Mouse (Mus musculus): ENCODE measurements around the gene Msmp. TPM values are rescaled to one million over a fixed set of nuclear protein-coding genes. Genes with fewer than 3 reads are reported as not detected.

Msmp gene
- polyA plus RNA-seq, 1 experiment, result not detected

DNA sequence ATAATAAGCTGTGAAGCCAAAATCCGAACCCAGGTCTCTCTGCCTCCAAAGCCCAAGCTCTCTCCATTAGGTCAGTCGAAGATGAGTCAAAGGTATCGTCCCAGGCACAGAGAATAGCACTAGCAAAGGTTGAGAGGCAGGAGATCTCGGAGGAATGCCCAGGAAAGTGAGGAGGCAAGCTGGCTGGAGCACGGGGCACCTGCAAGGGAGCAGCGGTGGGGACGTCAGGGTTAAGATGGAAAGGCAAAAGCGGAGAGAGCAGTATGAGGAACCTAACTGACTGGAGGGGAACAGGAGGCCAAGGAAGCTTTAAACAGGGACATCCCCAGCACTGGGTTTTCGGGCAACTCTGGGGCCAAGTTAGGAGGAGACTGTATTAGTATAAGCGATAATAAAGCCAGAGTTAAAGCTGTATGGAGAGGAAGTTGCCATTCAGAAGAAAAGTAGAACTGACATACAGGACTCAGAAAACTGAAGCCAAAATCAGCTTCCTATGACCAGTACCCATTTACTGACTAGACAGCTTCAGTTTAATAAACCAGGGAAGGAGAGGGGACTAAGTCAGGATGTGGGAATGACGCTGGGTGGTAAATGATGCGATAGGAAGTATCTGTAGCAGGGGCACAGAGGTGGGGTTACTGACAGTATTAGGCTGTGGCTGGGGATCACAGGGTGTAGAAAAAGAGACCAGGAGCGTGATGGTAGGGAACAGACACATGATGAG lies 24.6 kb downstream of the Msmp start:
- Histone ChIP-seq H3ac (ENCODE audit: control insufficient read depth, insufficient read length, low read depth) (peak overlapping the region; percentile 86), H3K36me3 (ENCODE audit: control insufficient read depth, insufficient read depth) (peaks cover 28% of the 10 kb centered on the region), H3K27me3 (ENCODE audit: control insufficient read depth, insufficient read depth, insufficient read length) (no peaks in the 10 kb centered on the region), H3K79me3 (ENCODE audit: low read depth) (peaks cover 59% of the 10 kb centered on the region), H3K4me3 (ENCODE audit: insufficient read depth, poor library complexity, severe bottlenecking) (peak overlapping the region; percentile 86), H3K79me2 (ENCODE audit: control insufficient read depth, insufficient read depth) (peaks cover 87% of the 10 kb centered on the region)
- TF ChIP-seq CEBPB (IDR thresholded peaks at IDR 0.05; ENCODE audit: low read depth), result peak; percentile 88
- no peak for TF ChIP-seq MYOG (IDR thresholded peaks at IDR 0.05; ENCODE audit: control insufficient read depth, extremely low read depth, insufficient read length)
- TF ChIP-seq MYOD1 (IDR thresholded peaks at IDR 0.05; ENCODE audit: control insufficient read depth, insufficient read length, low read depth), result peak; percentile 78

DNA sequence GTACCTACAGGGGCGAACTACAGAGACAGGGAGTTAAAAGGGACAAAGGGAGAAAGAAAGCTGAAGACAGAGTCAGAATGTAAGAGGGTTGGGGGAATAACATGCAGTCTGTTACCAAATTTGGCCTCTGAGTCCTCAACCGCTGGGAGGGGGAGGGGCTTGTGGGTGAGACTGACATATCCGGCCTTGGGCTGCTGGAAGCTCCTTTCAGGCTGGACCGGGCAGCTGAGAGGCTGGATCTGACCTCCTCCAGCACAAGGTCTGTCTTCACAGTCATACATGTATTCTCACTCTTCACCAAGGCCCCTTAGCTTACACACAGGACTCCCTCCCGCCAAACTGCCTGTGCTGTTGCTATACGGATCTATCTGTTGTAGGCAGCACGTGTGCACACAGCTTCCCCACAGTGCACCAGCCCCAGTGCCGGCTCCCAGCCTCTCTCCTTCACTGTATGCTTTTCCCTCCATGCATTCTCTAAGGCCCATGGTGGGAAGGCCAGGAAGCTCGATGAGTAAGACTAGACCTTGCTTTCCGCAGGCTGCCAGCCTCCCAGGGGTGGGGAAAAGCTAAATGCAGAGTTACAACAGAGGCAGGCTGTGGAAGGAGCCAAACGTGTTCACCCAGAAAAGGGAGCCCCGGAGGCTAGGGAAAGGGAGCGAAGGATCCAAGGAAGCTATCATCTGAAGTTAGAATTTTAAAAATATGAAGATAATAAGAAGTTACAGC lies 25.5 kb downstream of the Msmp start:
- Histone ChIP-seq H3K79me3 (ENCODE audit: low read depth) (peaks cover 64% of the 10 kb centered on the region), H3ac (ENCODE audit: control insufficient read depth, insufficient read length, low read depth) (peak overlapping the region; percentile 83), H3K79me2 (ENCODE audit: control insufficient read depth, insufficient read depth) (peaks cover 86% of the 10 kb centered on the region), H3K36me3 (ENCODE audit: control insufficient read depth, insufficient read depth) (peaks cover 36% of the 10 kb centered on the region), H3K27me3 (ENCODE audit: control insufficient read depth, insufficient read depth, insufficient read length) (no peaks in the 10 kb centered on the region), H3K4me3 (ENCODE audit: insufficient read depth, poor library complexity, severe bottlenecking) (peak overlapping the region; percentile 86)
- TF ChIP-seq CTCF (IDR thresholded peaks at IDR 0.05; ENCODE audit: control insufficient read depth, insufficient read depth, insufficient read length), result no peak
- TF ChIP-seq MAX (IDR thresholded peaks at IDR 0.05), result peak; percentile 18
- TF ChIP-seq MYOD1 (IDR thresholded peaks at IDR 0.05; ENCODE audit: control insufficient read depth, insufficient read length, low read depth), result no peak

DNA sequence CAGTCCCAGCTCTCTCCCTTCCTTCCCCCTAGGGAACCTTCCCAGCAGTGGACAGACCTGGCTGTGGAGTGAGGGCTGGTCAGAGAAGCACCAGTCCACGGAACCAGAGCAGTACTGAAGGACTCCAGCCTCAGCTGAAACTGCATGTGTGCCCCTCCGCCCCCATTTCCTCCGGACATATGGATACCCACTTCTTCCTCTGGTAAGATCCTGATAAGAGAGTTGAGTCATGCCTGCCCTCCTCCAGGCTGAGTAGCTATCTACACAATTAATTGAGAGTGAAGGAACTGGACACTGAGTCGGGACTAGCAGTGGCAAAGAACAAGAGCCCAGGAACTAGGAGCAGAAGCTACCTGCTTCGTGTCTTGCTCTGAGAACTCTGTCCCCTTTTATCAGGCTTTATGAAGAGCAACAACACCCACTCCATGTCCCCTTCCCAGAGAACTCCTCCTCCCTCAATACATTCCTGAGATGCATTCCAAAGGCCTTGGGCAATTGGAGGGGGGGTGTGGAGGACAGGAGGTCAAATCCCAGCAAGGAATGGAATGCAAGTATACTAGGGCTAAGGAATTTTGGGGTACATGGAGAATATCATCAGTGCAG lies 26.2 kb downstream of the Msmp start:
- peak overlapping the region; percentile 48 for H3ac ChIP-seq (ENCODE audit: control insufficient read depth, insufficient read length, low read depth)
- H3K36me3 ChIP-seq (ENCODE audit: control insufficient read depth, insufficient read depth), result peaks cover 42% of the 10 kb centered on the region
- H3K4me3 ChIP-seq (ENCODE audit: insufficient read depth, poor library complexity, severe bottlenecking), result peak overlapping the region; percentile 86
- no peaks in the 10 kb centered on the region for H3K27me3 ChIP-seq (ENCODE audit: control insufficient read depth, insufficient read depth, insufficient read length)
- TF ChIP-seq CTCF (IDR thresholded peaks at IDR 0.05; ENCODE audit: control insufficient read depth, insufficient read depth, insufficient read length), result no peak
- no peak for TF ChIP-seq MYOG (IDR thresholded peaks at IDR 0.05; ENCODE audit: control insufficient read depth, extremely low read depth, insufficient read length)
- peak; percentile 64 for TF ChIP-seq CEBPB (IDR thresholded peaks at IDR 0.05; ENCODE audit: low read depth)
- peaks cover 60% of the 10 kb centered on the region for H3K79me3 ChIP-seq (ENCODE audit: low read depth)
- peaks cover 80% of the 10 kb centered on the region for H3K79me2 ChIP-seq (ENCODE audit: control insufficient read depth, insufficient read depth)

DNA sequence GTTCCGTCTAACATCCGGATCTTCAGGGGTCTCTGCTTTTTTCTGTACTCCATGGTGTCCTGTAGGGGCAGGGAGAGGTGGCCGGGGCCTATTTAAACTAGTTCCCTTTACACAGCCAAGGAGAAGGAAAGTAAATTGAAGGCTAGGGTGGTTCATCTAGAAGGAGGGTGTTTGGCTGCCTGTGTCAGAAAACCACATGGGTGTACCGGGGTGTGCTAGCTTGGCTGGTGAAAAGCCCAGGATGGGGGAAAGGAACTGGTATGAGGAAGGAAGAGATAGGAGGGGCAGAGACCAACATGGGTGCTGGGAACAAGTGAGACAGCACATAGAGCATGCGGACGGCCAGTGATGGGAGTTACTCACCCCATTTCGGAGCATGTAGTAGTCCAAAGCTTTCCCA lies 28.4 kb downstream of the Msmp start:
- H3K79me3 ChIP-seq (ENCODE audit: low read depth), result peaks cover 49% of the 10 kb centered on the region
- H3K79me2 ChIP-seq (ENCODE audit: control insufficient read depth, insufficient read depth), result peaks cover 62% of the 10 kb centered on the region
- H3K36me3 ChIP-seq (ENCODE audit: control insufficient read depth, insufficient read depth), result peaks cover 64% of the 10 kb centered on the region
- TF ChIP-seq CEBPB (IDR thresholded peaks at IDR 0.05; ENCODE audit: low read depth) (no peak), CTCF (IDR thresholded peaks at IDR 0.05; ENCODE audit: control insufficient read depth, insufficient read depth, insufficient read length) (no peak), USF1 (IDR thresholded peaks at IDR 0.05; ENCODE audit: low read depth) (no peak), MYOD1 (IDR thresholded peaks at IDR 0.05; ENCODE audit: control insufficient read depth, insufficient read length, low read depth) (no peak), MYOG (IDR thresholded peaks at IDR 0.05; ENCODE audit: control insufficient read depth, extremely low read depth, insufficient read length) (no peak), FOSL1 (IDR thresholded peaks at IDR 0.05; ENCODE audit: insufficient read depth, low read length, poor library complexity, severe bottlenecking) (no peak), MAX (IDR thresholded peaks at IDR 0.05) (no peak)
- no peaks in the 10 kb centered on the region for H3K27me3 ChIP-seq (ENCODE audit: control insufficient read depth, insufficient read depth, insufficient read length)
- no peak overlapping the region for H3ac ChIP-seq (ENCODE audit: control insufficient read depth, insufficient read length, low read depth)
- no peak overlapping the region for H3K4me3 ChIP-seq (ENCODE audit: insufficient read depth, poor library complexity, severe bottlenecking)

DNA sequence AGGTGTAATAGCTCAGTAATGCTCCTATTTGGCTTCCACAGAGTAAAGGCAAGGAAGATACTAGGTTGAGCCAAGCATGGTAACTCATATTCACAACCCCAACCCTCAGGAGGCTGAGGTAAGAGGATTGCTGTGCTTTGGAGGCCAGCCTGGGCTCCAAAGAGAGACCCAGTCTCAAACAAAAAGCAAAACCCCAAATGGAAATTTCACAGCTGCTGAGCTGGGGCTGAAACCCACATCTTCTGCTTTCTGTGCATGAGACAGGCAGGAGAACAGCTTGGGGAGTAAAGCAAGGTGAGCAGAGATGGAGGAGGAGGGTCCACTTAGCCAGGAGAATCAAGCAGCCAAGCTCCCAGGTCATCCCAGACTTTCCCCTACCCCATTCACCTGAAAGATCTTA lies 30.4 kb downstream of the Msmp start:
- H3K36me3 ChIP-seq (ENCODE audit: control insufficient read depth, insufficient read depth), result peaks cover 84% of the 10 kb centered on the region
- H3K79me3 ChIP-seq (ENCODE audit: low read depth), result peaks cover 33% of the 10 kb centered on the region
- H3K79me2 ChIP-seq (ENCODE audit: control insufficient read depth, insufficient read depth), result peaks cover 42% of the 10 kb centered on the region
- TF ChIP-seq CTCF (IDR thresholded peaks at IDR 0.05; ENCODE audit: control insufficient read depth, insufficient read depth, insufficient read length) (no peak), USF1 (IDR thresholded peaks at IDR 0.05; ENCODE audit: low read depth) (no peak), MYOG (IDR thresholded peaks at IDR 0.05; ENCODE audit: control insufficient read depth, extremely low read depth, insufficient read length) (no peak), FOSL1 (IDR thresholded peaks at IDR 0.05; ENCODE audit: insufficient read depth, low read length, poor library complexity, severe bottlenecking) (no peak), MYOD1 (IDR thresholded peaks at IDR 0.05; ENCODE audit: control insufficient read depth, insufficient read length, low read depth) (no peak), MAX (IDR thresholded peaks at IDR 0.05) (no peak), CEBPB (IDR thresholded peaks at IDR 0.05; ENCODE audit: low read depth) (no peak)
- no peaks in the 10 kb centered on the region for H3K27me3 ChIP-seq (ENCODE audit: control insufficient read depth, insufficient read depth, insufficient read length)
- H3ac ChIP-seq (ENCODE audit: control insufficient read depth, insufficient read length, low read depth), result no peak overlapping the region
- no peak overlapping the region for H3K4me3 ChIP-seq (ENCODE audit: insufficient read depth, poor library complexity, severe bottlenecking)

All from C2C12 (cell line).